Mouse (Mus musculus) myocyte (in vitro differentiated cells): Measurements from ENCODE around the gene Primpol. TPM values are rescaled to one million over a fixed set of nuclear protein-coding genes. Genes with fewer than 3 reads are reported as not detected.

Source experiments
- H3K27me3 ChIP-seq: one replicate; pipeline ENCODE4 v1.6.1; 2011; ENCODE audit not compliant: control insufficient read depth, insufficient read depth, insufficient read length
- H3K36me3 ChIP-seq: one replicate; pipeline ENCODE4 v1.6.1; 2011; ENCODE audit not compliant: control insufficient read depth, insufficient read depth
- H3K4me2 ChIP-seq: one replicate; pipeline ENCODE4 v1.6.1; 2011; ENCODE audit warnings: low read depth, control low read depth
- H3K4me3 ChIP-seq: one replicate; pipeline ENCODE4 v1.5.1; 2011; ENCODE audit warnings: mild to moderate bottlenecking, control low read depth, moderate library complexity
- H3K79me2 ChIP-seq: one replicate; pipeline ENCODE4 v1.6.1; 2011; ENCODE audit not compliant: control insufficient read depth, insufficient read depth
- H3ac ChIP-seq: one replicate; pipeline ENCODE4 v1.6.1; 2011; ENCODE audit not compliant: control insufficient read depth, insufficient read length
- CEBPB ChIP-seq: IDR thresholded peaks from 2 replicates; pipeline ENCODE4 v1.6.1; 2011; ENCODE audit warnings: mild to moderate bottlenecking, moderate library complexity; ENCODE audit not compliant: poor library complexity, insufficient read depth, severe bottlenecking
- E2F4 ChIP-seq: IDR thresholded peaks from one replicate; pipeline ENCODE4 v1.6.1; 2011; ENCODE audit warnings: mild to moderate bottlenecking, control low read depth, moderate library complexity; ENCODE audit not compliant: insufficient read depth
- MAX ChIP-seq: IDR thresholded peaks from one replicate; pipeline ENCODE4 v1.6.1; 2011; ENCODE audit warnings: low read depth, mild to moderate bottlenecking, control low read depth
- MYOD1 ChIP-seq, 3 experiments: IDR thresholded peaks; one replicate each; pipeline ENCODE4 v1.6.1; 2011; ENCODE audit warnings: control low read depth in 2 of 3, low read depth in 2 of 3, mild to moderate bottlenecking in 2 of 3, moderate library complexity in 1 of 3; ENCODE audit not compliant: insufficient read length in 2 of 3, control insufficient read depth in 1 of 3
- MYOG ChIP-seq, 3 experiments: IDR thresholded peaks; one replicate each; pipeline ENCODE4 v1.6.1; 2011; ENCODE audit warnings: control low read depth in 2 of 3, low read depth in 2 of 3, mild to moderate bottlenecking in 2 of 3; ENCODE audit not compliant: insufficient read length in 2 of 3, control insufficient read depth in 1 of 3, insufficient read depth in 1 of 3
- POLR2A ChIP-seq: IDR thresholded peaks from one replicate; pipeline ENCODE4 v1.6.1; 2011; ENCODE audit warnings: low read depth, mild to moderate bottlenecking, control low read depth, moderate library complexity; ENCODE audit not compliant: insufficient read length
- POLR2AphosphoS2 ChIP-seq: IDR thresholded peaks from one replicate; pipeline ENCODE4 v1.6.1; 2011; ENCODE audit warnings: low read depth, control low read depth; ENCODE audit not compliant: insufficient read length
- REST ChIP-seq: IDR thresholded peaks from one replicate; pipeline ENCODE4 v1.6.1; 2011; ENCODE audit warnings: mild to moderate bottlenecking, control low read depth, moderate library complexity; ENCODE audit not compliant: insufficient read depth, insufficient read length
- SRF ChIP-seq: IDR thresholded peaks from one replicate; pipeline ENCODE4 v1.6.1; 2011; ENCODE audit warnings: low read depth; ENCODE audit not compliant: control insufficient read depth, insufficient read length
- TCF12 ChIP-seq: IDR thresholded peaks from one replicate; pipeline ENCODE4 v1.6.1; 2011; ENCODE audit warnings: mild to moderate bottlenecking, control low read depth; ENCODE audit not compliant: poor library complexity, insufficient read depth, severe bottlenecking
- TCF3 ChIP-seq: IDR thresholded peaks from one replicate; pipeline ENCODE4 v1.6.1; 2011; ENCODE audit warnings: low read depth, control low read depth; ENCODE audit not compliant: insufficient read length
- USF1 ChIP-seq: IDR thresholded peaks from one replicate; pipeline ENCODE4 v1.6.1; 2011; ENCODE audit warnings: low read depth, mild to moderate bottlenecking, control low read depth, moderate library complexity
- polyA plus RNA-seq: library from polyadenylated mRNA; unstranded; fragments of >200 nt; fragmentation: generic; extraction: Trizol; gene quantifications from one replicate; pipeline ENCODE4 v1.2.1, GENCODE M21; 2012; ENCODE audit warnings: missing spikeins

Gene Primpol
- polyA plus RNA-seq, 1 experiment: 1.8 TPM

DNA sequence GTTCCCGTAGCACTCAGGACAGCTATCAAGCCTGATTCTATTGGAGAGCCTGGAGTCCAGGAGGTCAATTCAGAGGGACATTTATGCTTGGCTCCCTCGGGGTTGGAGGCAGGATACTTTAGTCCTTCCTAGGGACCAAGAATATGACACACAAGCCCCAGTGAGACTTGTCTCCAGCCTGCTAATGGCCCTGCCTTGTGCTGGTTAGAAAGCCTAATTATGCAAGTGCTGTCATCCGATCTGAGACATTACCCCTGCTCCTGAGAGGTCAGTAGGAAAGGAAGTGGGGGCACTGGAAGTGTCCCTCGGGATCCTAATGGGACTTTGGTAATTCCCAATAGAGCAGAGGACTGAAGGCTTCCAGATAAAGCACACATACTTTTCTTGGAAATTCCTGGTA lies 86.5 kb downstream of the Primpol start:
- Histone ChIP-seq H3K4me3 (no peak overlapping the region), H3K36me3 (peaks cover 3% of the 10 kb centered on the region), H3K4me2 (no peak overlapping the region), H3K79me2 (no peaks in the 10 kb centered on the region), H3ac (no peak overlapping the region), H3K27me3 (no peaks in the 10 kb centered on the region)
- TF ChIP-seq CEBPB (no peak), POLR2A (no peak), USF1 (no peak), SRF (no peak), E2F4 (no peak), TCF12 (no peak), TCF3 (no peak), MYOD1 (IDR thresholded peaks at IDR 0.05; ENCODE audit: control insufficient read depth in 1 of 3, insufficient read length in 2 of 3, low read depth in 2 of 3) (no peak), REST (no peak), MYOG (IDR thresholded peaks at IDR 0.05; ENCODE audit: control insufficient read depth in 1 of 3, insufficient read depth in 1 of 3, insufficient read length in 2 of 3, low read depth in 2 of 3) (no peak), MAX (no peak), POLR2AphosphoS2 (no peak)

DNA sequence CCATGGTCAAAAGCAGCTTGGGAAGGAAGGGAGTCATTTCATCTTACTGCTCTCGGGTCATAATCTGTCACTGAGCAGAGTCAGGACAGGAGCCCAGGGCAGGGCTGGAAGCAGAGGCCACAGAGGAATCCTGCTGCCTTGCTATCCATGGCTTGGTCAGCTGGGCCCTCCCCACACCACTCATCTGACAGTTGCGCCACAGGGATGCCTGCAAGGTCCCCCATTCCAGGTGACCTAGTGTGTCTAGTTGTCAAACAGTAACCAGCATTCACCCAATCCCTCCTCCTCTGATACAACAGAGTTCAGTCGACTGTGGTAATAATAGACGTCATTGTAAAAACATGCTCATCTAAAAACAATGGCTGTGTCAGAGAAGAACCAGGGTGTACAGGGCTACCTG lies 87.5 kb downstream of the Primpol start:
- Histone ChIP-seq H3K79me2 (no peaks in the 10 kb centered on the region), H3K36me3 (peaks cover 3% of the 10 kb centered on the region), H3K4me2 (no peak overlapping the region), H3K4me3 (no peak overlapping the region), H3ac (no peak overlapping the region), H3K27me3 (no peaks in the 10 kb centered on the region)
- TF ChIP-seq REST (no peak), MYOD1 (IDR thresholded peaks at IDR 0.05; ENCODE audit: control insufficient read depth in 1 of 3, insufficient read length in 2 of 3, low read depth in 2 of 3) (no peak), E2F4 (no peak)

DNA sequence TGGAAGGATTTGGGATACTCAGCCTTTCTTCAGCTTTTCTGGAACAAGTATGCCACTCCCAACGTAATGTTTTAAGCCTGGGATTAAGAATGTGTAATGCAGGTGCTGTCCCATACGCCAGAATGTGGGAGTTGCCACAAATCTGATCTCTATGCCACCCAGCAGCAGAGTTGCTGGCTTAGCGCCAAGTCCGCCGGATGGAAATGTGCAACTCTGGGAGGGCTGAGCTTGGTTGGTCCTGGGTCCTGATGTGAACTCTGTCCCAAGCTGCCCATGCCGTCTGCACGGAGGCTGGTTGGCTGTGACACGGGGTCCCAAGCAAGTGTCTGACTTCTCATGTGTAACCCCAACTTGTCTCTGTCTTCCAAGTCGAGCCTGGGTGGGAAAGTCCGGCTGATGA lies 90.2 kb downstream of the Primpol start:
- Histone ChIP-seq H3K36me3 (no peaks in the 10 kb centered on the region), H3K4me3 (no peak overlapping the region), H3ac (no peak overlapping the region), H3K4me2 (no peak overlapping the region), H3K27me3 (no peaks in the 10 kb centered on the region), H3K79me2 (no peaks in the 10 kb centered on the region)
- no peak for TF ChIP-seq TCF3
- no peak for TF ChIP-seq MYOD1 (IDR thresholded peaks at IDR 0.05; ENCODE audit: control insufficient read depth in 1 of 3, insufficient read length in 2 of 3, low read depth in 2 of 3)
- no peak for TF ChIP-seq SRF
- TF ChIP-seq POLR2A: no peak
- TF ChIP-seq E2F4: no peak
- TF ChIP-seq TCF12: no peak
- TF ChIP-seq MAX: no peak
- TF ChIP-seq POLR2AphosphoS2: no peak

DNA sequence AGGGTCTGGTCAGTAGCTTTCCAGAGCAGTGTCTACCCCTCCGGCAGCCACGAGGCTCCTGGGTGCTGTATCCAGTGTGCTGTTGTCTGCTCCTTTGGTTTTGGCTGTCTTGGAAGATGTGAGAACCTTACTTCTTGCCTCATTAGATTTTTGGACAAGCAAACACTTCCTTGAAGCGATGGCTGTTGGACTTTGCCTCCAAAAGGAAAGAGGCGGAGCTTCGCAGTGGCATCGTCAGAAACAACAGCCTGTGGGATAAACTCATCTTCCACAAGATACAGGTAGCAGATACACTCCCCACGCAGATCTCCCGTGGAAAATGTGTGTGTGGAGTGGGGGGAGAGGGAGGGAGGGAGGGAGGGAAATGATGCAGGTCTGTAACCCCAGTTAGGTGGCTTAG lies 90.9 kb downstream of the Primpol start:
- Histone ChIP-seq H3K4me2 (no peak overlapping the region), H3K36me3 (no peaks in the 10 kb centered on the region), H3K4me3 (no peak overlapping the region), H3K79me2 (no peaks in the 10 kb centered on the region), H3K27me3 (no peaks in the 10 kb centered on the region), H3ac (no peak overlapping the region)
- no peak for TF ChIP-seq POLR2AphosphoS2

Other genes with a start within 250 kb of the Primpol start
- 12.7 TPM for gene Acsl1, start 146.2 kb downstream of the Primpol start, polyA plus RNA-seq
- gene Cenpu, start 65.2 kb downstream of the Primpol start, polyA plus RNA-seq: 2.0 TPM
- 24.9 TPM for gene Casp3, start 79 bp upstream of the Primpol start, polyA plus RNA-seq
- gene Irf2, start 122.5 kb upstream of the Primpol start, polyA plus RNA-seq: 8.8 TPM